Mouse (Mus musculus) left cerebral cortex, postnatal 10 days (tissue): ENCODE measurements around the gene Sec24d. TPM values are rescaled to one million over a fixed set of nuclear protein-coding genes. Genes with fewer than 3 reads are reported as not detected.
A peak's percentile ranks its signal among the peaks of the same experiment; 100 is the strongest.
"Not testable (repeated sequence)": the region's sequence is repeated elsewhere in the genome, so short reads cannot be mapped to it uniquely, and the experiment has no call there.

Experiments used
- DNase-seq, 2 experiments: peaks; one replicate each; pipeline ENCODE4 v3.0.0; 2021 to 2022; ENCODE audit warnings: low spot score in 2 of 2, mixed read lengths in 1 of 2; ENCODE audit errors: extremely low spot score in 1 of 2
- intact Hi-C: fragments of 180-260 bp; cut with DNase I; formaldehyde crosslinking; loops from one replicate; pipeline ENCODE4 v1.15.1; 2025
- total RNA-seq, 2 experiments: library from RNA; stranded (reverse); gene quantifications; 2 replicates each; pipeline ENCODE4 v1.2.3; 2021

Gene Sec24d
- total RNA-seq, 2 experiments from 2014 or later, result 15.5 to 16.3 TPM

DNA sequence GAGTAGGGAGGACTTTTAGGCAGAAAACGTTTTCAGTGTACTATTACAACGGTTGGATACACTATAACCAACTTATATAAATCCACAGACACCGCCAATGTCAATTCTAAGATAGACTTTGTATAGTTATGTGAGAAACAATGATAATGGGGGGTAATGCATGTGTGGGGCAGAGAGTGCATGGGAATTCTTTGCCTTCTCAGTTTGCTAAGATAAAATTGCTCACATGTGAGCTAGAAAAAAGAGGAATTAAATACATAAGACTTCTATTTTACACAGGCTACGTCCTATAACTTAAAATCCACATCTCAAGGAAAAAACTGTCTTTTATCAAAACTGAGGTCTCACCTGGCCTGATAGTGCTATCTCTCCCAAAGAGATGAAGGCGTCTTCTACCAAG lies 103.7 kb downstream of the Sec24d start:
- intact Hi-C loops, result no loop called here
- DNase-seq, result no peak

DNA sequence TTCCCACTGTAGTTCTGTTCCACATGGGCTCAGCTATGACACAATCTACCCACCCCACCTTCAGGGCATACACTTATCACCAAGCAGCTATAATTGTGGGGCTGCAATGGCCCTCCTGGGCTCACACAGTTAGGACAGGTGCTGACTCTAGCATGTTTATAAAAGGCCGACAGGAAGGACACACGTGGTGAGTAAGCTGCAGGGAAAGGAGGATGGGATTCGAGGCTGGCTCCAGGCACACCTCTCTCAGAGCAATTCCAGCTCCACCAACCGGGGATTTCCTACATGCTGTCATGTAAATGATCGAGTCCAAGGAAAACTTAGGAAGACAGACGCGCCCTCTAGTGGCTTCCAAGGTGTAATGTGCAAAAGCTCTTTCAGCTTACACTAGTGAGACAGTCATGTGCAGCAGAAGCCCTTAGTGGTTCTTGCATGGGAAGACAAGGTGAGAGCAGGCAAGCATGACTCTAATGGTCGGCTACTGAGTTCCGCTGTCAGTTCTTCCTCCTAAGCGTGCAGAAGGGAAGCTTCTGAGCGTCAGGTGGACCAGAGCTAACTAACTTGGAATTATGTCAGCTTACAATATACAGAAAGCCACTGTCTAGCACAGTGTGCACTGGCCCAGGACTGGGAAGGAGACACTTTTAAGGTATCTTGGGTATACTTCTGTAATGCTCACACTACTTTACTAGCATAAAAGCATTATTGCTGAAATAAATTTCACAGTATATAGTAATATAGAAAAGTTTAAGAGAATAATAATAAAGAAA lies 104.7 kb downstream of the Sec24d start:
- DNase-seq, result peak; percentile 57 to 82
- intact Hi-C loops, result no loop called here

DNA sequence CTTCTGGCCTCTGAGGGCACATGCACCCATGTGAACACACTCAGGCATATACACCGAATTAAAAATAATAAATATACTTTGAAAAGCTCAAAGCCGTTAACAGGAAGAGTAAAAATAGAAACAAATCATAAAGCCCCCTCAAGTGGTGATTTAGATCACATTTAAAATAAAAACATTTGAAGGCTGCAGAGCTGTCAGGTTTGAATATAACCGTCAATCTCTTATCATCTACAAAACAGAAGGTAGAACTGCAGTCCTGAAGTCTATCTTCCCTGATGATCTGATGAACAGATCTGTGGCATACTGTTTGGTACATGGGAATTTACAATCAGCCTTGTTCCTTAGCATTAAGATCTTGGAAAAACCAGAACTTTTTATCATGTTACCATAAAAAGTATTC lies 109.3 kb downstream of the Sec24d start:
- DNase-seq, result no peak
- intact Hi-C loops, result no loop called here

GRCm38 (mm10) chr3:123384435-123384834 lies 117.2 kb downstream of the Sec24d start:
- DNase-seq, result no peak
- intact Hi-C loops, result no loop called here

GRCm38 (mm10) chr3:123385118-123385485 lies 117.8 kb downstream of the Sec24d start:
- DNase-seq, result no peak
- intact Hi-C loops, result loop anchor here (5.0 kb wide), 1 partner anchor 122 kb away; no protein-coding TSS in a partner anchor

DNA sequence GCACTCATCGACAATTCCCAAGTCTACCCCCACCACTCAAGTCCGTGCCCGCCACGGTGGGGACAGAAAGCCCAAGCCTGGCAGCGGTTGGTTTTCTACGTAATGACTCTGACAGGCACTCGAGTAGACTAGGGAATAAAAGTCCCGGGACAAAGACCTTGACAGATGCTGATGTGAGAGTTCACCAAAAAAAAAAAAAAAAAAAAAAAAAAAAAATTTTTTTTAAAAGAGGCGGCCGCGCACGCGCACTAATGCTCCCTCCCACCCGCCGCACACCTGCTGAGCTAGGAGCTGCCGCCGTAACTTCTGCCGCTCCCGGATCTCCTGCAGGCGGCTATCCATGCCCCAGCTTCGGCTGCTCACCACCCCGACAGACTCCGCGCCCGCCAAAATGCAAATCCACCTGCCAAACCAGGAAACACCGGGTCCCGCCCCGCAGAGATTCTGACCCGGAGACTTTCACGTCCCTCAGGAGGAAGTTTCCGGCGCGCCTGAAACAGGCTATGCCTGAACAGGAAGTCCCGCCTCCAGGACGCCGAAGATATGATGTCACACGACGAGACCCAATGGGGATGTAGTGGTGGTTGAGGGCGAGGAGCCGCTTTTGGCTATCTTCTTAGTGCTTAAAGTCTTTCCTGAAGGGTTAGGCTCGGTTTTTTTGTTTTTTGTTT lies 118.4 kb downstream of the Sec24d start, which contains the start of gene Mettl14:
Mettl14 (minus strand) TSS at position 623 of the 671 bp plus-strand sequence.
- intact Hi-C loops, result loop anchor here (5.0 kb wide), 1 partner anchor 122 kb away; no protein-coding TSS in a partner anchor

DNA sequence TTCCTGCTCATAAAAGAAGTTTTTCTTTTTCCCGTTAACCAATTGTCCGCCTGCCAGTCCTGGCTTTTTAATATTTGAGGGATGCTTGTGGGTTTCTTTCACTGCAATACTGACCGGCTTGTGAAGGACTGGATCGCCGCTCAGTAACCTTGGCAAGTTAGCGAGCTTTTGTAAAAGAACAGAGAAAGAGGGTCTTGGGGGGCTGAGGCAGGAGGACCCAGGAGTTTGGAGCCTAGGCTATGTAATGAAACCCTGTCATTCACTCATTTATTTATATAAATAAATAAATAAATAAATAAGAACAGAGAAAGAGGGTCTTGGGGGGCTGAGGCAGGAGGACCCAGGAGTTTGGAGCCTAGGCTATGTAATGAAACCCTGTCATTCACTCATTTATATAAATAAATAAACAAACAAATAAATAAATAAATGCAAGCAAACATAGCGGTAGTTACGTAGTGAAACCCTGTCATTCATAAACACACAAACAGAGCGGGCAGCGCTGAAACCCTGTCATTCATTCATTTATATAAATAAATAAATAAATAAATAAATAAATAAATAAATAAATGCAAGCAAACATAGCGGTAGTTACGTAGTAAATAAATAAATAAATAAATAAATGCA lies 119.0 kb downstream of the Sec24d start:
- not testable (repeated sequence) for DNase-seq

More for the DNA sequence above, 118.4 kb downstream of the Sec24d start, which contains the start of gene Mettl14:
- peak; percentile 96 to 98 for DNase-seq

DNA sequence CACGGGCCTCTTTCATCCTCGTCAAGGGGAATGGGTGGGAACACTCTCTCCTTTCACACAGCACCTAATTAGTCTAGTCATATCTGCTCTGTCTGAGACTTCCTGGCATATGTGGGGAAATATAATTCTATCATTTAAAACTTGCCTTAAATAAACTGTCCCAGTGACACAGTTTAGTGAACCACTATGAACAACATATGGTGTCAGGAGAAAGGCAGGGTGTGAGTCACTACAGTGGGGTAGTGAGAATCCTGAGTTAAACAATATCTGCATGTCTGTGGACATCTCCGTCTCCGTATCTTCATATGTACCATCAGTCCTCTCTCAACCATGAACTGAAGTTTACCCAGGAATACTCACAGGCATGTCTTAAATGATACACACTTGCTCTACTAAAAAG lies 123.9 kb downstream of the Sec24d start:
- intact Hi-C loops, result no loop called here
- DNase-seq, result no peak

More for the DNA sequence above, 119.0 kb downstream of the Sec24d start:
- intact Hi-C loops, result loop anchor here (5.0 kb wide), 1 partner anchor 121 kb away; no protein-coding TSS in a partner anchor

GRCm38 (mm10) chr3:123395611-123396010 lies 128.4 kb downstream of the Sec24d start:
- DNase-seq, result no peak
- intact Hi-C loops, result no loop called here

DNA sequence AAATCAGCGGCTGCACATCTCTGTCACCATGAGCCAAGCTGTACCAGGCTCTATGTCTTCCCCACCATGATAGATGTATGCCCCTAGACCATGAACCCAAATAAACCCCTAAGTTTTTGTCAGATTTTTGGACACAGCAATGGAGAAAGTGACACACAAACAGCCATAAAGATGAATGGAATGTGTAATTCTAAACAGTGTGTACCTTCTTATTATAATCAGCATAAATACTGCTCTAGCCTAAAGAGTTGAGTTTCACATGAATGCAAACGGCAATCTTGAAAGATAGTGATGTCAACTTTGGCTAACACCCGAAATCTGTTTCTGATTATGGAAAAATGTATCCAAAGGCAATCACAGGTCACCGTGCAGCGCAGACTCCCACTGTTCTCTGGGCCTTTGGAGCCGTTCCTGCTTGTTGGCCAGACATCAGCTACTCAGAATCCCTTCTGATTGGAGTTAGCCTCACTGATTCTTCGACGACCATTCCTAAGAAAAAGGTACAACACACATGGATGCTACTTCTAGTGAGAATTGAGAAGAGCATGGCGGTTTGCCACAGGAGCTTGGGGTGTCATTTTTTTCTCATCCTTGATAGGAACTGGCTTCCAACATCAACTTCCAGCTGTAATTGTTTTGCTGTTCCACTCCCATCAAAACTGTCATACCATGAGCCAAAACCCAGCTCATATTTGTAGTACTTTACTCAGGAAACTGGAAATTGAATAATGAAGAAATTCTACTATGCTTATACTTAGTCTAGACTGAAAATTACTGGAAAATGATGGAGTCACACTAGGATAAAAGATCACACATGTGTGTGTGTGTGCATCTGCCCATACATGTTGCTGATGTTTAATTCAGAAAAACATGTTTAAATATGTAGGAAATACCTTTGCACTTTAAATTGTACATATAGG lies 130.6 kb downstream of the Sec24d start:
- intact Hi-C loops, result no loop called here
- no peak for DNase-seq

- intact Hi-C loops, result no loop called here
Measured at GRCm38 (mm10) chr3:123404945-123405344, 137.7 kb downstream of the Sec24d start.

DNA sequence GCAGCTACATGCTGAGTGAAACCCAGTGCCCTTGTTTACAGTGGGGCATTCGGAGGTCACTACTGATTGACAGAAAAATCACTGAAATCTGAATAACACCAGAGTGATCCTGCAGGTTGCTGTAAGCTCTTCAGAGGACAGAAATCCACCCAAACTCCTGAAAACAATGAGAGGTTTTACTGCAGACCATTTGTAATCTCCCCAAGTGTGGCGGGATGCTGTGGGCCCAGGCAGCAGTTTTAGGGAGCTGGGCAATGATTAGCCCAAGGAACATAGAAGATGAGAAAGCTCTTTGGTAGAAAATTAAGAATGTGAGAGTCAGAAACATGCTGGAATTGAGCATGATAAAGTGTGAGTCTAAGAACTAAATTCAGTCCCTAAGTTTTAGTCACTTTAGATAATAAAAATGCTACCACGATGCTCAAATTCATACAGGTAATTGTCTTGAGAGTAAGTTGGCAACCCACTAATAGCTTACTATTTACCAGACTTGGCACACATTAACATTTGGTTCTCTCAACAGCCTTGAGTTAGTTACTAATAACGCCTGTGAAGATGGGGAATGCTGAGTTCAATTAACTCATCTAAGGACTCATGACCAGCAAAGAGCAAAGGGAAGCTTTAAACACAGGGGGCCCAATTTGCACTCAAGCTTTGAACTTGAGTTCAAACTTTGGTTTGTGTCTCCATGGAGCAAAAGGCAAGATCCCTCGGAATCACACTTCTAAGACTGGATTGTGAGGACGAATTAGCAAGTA lies 144.7 kb downstream of the Sec24d start:
- no peak for DNase-seq
- intact Hi-C loops, result no loop called here

More at GRCm38 (mm10) chr3:123404945-123405344, 137.7 kb downstream of the Sec24d start:
- DNase-seq, result no peak

- intact Hi-C loops, result no loop called here
- DNase-seq, result no peak
Measured at GRCm38 (mm10) chr3:123413173-123413572, 145.9 kb downstream of the Sec24d start.

Other genes with a start within 250 kb of the Sec24d start
- under 1 TPM in 1 of 2 experiments, not detected in 1; 0.30 TPM for gene Myoz2, start 232.4 kb upstream of the Sec24d start, total RNA-seq
- gene Synpo2, start 31.3 kb upstream of the Sec24d start, total RNA-seq, result 1 to 10 TPM; 1.4 to 2.7 TPM
- 10 to 100 TPM; 12.3 to 12.5 TPM for gene Mettl14, start 118.7 kb downstream of the Sec24d start, total RNA-seq
- 10 to 100 TPM; 21.7 to 27.8 TPM for gene Prss12, start 179.5 kb downstream of the Sec24d start, total RNA-seq